23 mouse cellular contexts compared by ENCODE assay signal in the genomic region with DNA sequence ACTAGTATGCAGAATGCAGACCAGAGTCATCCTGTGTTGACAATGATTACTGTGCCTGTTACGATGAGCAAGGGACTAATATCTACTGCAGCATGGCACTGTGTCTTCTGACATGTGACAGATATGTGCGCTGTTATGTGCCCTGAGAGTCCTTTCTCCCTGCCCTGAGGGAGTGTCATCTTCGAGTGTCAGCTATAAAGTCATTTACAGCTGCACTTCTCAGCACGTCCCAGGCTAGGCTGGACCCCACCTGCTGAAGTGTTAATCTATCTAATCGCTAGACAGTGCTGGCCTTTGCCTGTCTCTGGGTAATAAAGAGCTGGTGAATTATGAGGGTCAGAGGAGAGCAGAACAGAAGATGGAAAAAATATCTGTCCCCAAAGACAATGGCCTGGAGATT.
DNase-seq lines count a peak whose midpoint lies in the region; ATAC-seq and TF ChIP-seq lines count a peak whose summit lies in the region.
"Had no signal": no experiment of that assay in that cellular context is flagged by ENCODE, and none has a peak within 500 bp of the region (broad histone marks: within the 10 kb centered on the region; RNA-seq: fewer than 3 reads in every experiment).

No protein-coding gene starts in this region.

- no peaks in the 10 kb centered on the region for H3K9me3 ChIP-seq in hindbrain, embryonic 12.5 days (replicated peaks)
- H3K9me3 ChIP-seq in hindbrain, postnatal 0 days (ENCODE audit: low read length): no peaks in the 10 kb centered on the region
- no peaks in the 10 kb centered on the region for H3K9me3 ChIP-seq in hindbrain, embryonic 15.5 days
- no peaks in the 10 kb centered on the region for H3K9me3 ChIP-seq in intestine, embryonic 16.5 days (ENCODE audit: control insufficient read depth, low read length)
- H3K9me3 ChIP-seq in neural tube, embryonic 14.5 days (ENCODE audit: control insufficient read depth, low read length): no peaks in the 10 kb centered on the region
- no peaks in the 10 kb centered on the region for H3K9me3 ChIP-seq in liver, embryonic 11.5 days (ENCODE audit: control insufficient read depth, low read length)
- H3K9me3 ChIP-seq: embryonic facial prominence, embryonic 15.5 days; forebrain, embryonic 12.5 days; limb, embryonic 13.5 days; midbrain, embryonic 13.5 days had no signal

- 63% methylated on average over 5 of the region's 5 CpGs for WGBS in hindbrain, embryonic 12.5 days
- 53% methylated on average over 5 of the region's 5 CpGs for WGBS in hindbrain, postnatal 0 days
- WGBS in hindbrain, embryonic 15.5 days: 48% methylated on average over 5 of the region's 5 CpGs
- 44% methylated on average over 5 of the region's 5 CpGs for WGBS in intestine, embryonic 16.5 days
- 19% methylated on average over 5 of the region's 5 CpGs for WGBS in neural tube, embryonic 14.5 days
- 65% methylated on average over 5 of the region's 5 CpGs for WGBS in liver, embryonic 11.5 days

- H3K4me3 ChIP-seq in hindbrain, embryonic 12.5 days: no peak overlapping the region
- no peak overlapping the region for H3K4me3 ChIP-seq in hindbrain, postnatal 0 days (ENCODE audit: low read length)
- no peak overlapping the region for H3K4me3 ChIP-seq in hindbrain, embryonic 15.5 days
- H3K4me3 ChIP-seq in intestine, embryonic 16.5 days (ENCODE audit: low read length): no peak overlapping the region
- H3K4me3 ChIP-seq in neural tube, embryonic 14.5 days (ENCODE audit: low read depth, low read length): no peak overlapping the region
- no peak overlapping the region for H3K4me3 ChIP-seq in liver, embryonic 11.5 days (ENCODE audit: low read depth, low read length)
- H3K4me3 ChIP-seq: embryonic facial prominence, embryonic 15.5 days; forebrain, embryonic 12.5 days; limb, embryonic 13.5 days; liver, embryonic 13.5 days; midbrain, embryonic 13.5 days had no signal

- H3K4me2 ChIP-seq in hindbrain, embryonic 12.5 days (replicated peaks): no peak overlapping the region
- H3K4me2 ChIP-seq in hindbrain, postnatal 0 days (ENCODE audit: low read depth, low read length): no peak overlapping the region
- no peak overlapping the region for H3K4me2 ChIP-seq in hindbrain, embryonic 15.5 days
- no peak overlapping the region for H3K4me2 ChIP-seq in intestine, embryonic 16.5 days (ENCODE audit: low read depth, low read length)
- no peak overlapping the region for H3K4me2 ChIP-seq in neural tube, embryonic 14.5 days (ENCODE audit: low read depth, low read length)
- no peak overlapping the region for H3K4me2 ChIP-seq in liver, embryonic 11.5 days
- H3K4me2 ChIP-seq: embryonic facial prominence, embryonic 15.5 days; forebrain, embryonic 12.5 days; limb, embryonic 13.5 days; liver, embryonic 13.5 days; midbrain, embryonic 13.5 days had no signal

- no peak overlapping the region for H3K9ac ChIP-seq in hindbrain, embryonic 12.5 days
- H3K9ac ChIP-seq in hindbrain, postnatal 0 days (replicated peaks; ENCODE audit: low read length): no peak overlapping the region
- no peak overlapping the region for H3K9ac ChIP-seq in hindbrain, embryonic 15.5 days
- no peak overlapping the region for H3K9ac ChIP-seq in intestine, embryonic 16.5 days (ENCODE audit: low read depth, low read length)
- H3K9ac ChIP-seq in neural tube, embryonic 14.5 days (replicated peaks; ENCODE audit: low read depth, low read length): no peak overlapping the region
- no peak overlapping the region for H3K9ac ChIP-seq in liver, embryonic 11.5 days (ENCODE audit: low read depth, low read length)
- H3K9ac ChIP-seq: embryonic facial prominence, embryonic 15.5 days; forebrain, embryonic 12.5 days; forebrain, postnatal 0 days; limb, embryonic 13.5 days; liver, embryonic 13.5 days; midbrain, embryonic 13.5 days had no signal

- DNase-seq in hindbrain, postnatal 0 days (ENCODE audit: low spot score): no peak
- DNase-seq in heart, adult 8-10 months (ENCODE audit: low spot score): no peak
- no peak for DNase-seq in liver, embryonic 11.5 days (ENCODE audit: low spot score)
- DNase-seq: adrenal gland, postnatal 36 days; B cell, adult 2 months; forebrain, postnatal 0 days; heart, postnatal 14 days; kidney, adult 18-20 months; kidney, postnatal 4 days; liver, embryonic 13.5 days; lung, adult 18-20 months; lung, postnatal 10 days; thymus, adult 2 months; thymus, postnatal 4 days had no signal

- no peak for TF ChIP-seq CTCF in hindbrain, postnatal 0 days (IDR thresholded peaks at IDR 0.05; ENCODE audit: low read depth)

- H3K27me3 ChIP-seq in hindbrain, embryonic 12.5 days: no peaks in the 10 kb centered on the region
- no peaks in the 10 kb centered on the region for H3K27me3 ChIP-seq in hindbrain, postnatal 0 days (ENCODE audit: insufficient read depth, low read length)
- no peaks in the 10 kb centered on the region for H3K27me3 ChIP-seq in hindbrain, embryonic 15.5 days
- no peaks in the 10 kb centered on the region for H3K27me3 ChIP-seq in intestine, embryonic 16.5 days (replicated peaks; ENCODE audit: control insufficient read depth, insufficient read depth, low read length)
- no peaks in the 10 kb centered on the region for H3K27me3 ChIP-seq in neural tube, embryonic 14.5 days (ENCODE audit: control insufficient read depth, insufficient read depth, low read length)
- H3K27me3 ChIP-seq in liver, embryonic 11.5 days (replicated peaks; ENCODE audit: control insufficient read depth, insufficient read depth, low read length): no peaks in the 10 kb centered on the region
- H3K27me3 ChIP-seq: embryonic facial prominence, embryonic 15.5 days; limb, embryonic 13.5 days; liver, embryonic 13.5 days; midbrain, embryonic 13.5 days had no signal

- peak; percentile 54; the same call in 1 of the 2 replicates for ATAC-seq in hindbrain, embryonic 12.5 days (ENCODE audit: low FRiP score)
- ATAC-seq in hindbrain, postnatal 0 days: no peak; the same call in 1 of the 2 replicates
- peak; percentile 72; the same call in 1 of the 2 replicates for ATAC-seq in hindbrain, embryonic 15.5 days (ENCODE audit: low FRiP score, low read depth)
- ATAC-seq in intestine, embryonic 16.5 days: peak; percentile 96
- peak; percentile 91 for ATAC-seq in neural tube, embryonic 14.5 days (ENCODE audit: low read depth)
- no peak for ATAC-seq in liver, embryonic 11.5 days (replicated peaks; ENCODE audit: low FRiP score)
- ATAC-seq: forebrain, postnatal 0 days; midbrain, embryonic 13.5 days had no signal

- peaks cover 8% of the 10 kb centered on the region for H3K4me1 ChIP-seq in hindbrain, embryonic 12.5 days
- H3K4me1 ChIP-seq in hindbrain, postnatal 0 days (ENCODE audit: insufficient read depth, low read length): no peaks in the 10 kb centered on the region
- peaks cover 11% of the 10 kb centered on the region for H3K4me1 ChIP-seq in hindbrain, embryonic 15.5 days (replicated peaks)
- H3K4me1 ChIP-seq in intestine, embryonic 16.5 days (ENCODE audit: control insufficient read depth, insufficient read depth, low read length): peaks cover under 1% of the 10 kb centered on the region; the same call in 1 of the 2 replicates
- H3K4me1 ChIP-seq in neural tube, embryonic 14.5 days (ENCODE audit: control insufficient read depth, insufficient read depth, low read length): peaks cover 6% of the 10 kb centered on the region; the same call in 1 of the 2 replicates
- no peaks in the 10 kb centered on the region for H3K4me1 ChIP-seq in liver, embryonic 11.5 days (replicated peaks; ENCODE audit: control insufficient read depth, insufficient read depth, low read length)
- H3K4me1 ChIP-seq: liver, embryonic 13.5 days had no signal

- no peak overlapping the region for H3K27ac ChIP-seq in hindbrain, embryonic 12.5 days
- H3K27ac ChIP-seq in hindbrain, postnatal 0 days: no peak overlapping the region
- H3K27ac ChIP-seq in hindbrain, embryonic 15.5 days (replicated peaks): no peak overlapping the region
- H3K27ac ChIP-seq in intestine, embryonic 16.5 days (ENCODE audit: low read length): no peak overlapping the region
- peak overlapping the region; percentile 34; the same call in 1 of the 2 replicates for H3K27ac ChIP-seq in neural tube, embryonic 14.5 days (ENCODE audit: low read depth, low read length)
- no peak overlapping the region for H3K27ac ChIP-seq in liver, embryonic 11.5 days (ENCODE audit: low read depth, low read length)
- H3K27ac ChIP-seq: embryonic facial prominence, embryonic 15.5 days; forebrain, embryonic 12.5 days; limb, embryonic 13.5 days; liver, embryonic 13.5 days; macrophage; midbrain, embryonic 13.5 days had no signal

- H3K36me3 ChIP-seq in hindbrain, embryonic 12.5 days: no peaks in the 10 kb centered on the region
- H3K36me3 ChIP-seq in hindbrain, postnatal 0 days (ENCODE audit: insufficient read depth, low read length): no peaks in the 10 kb centered on the region
- no peaks in the 10 kb centered on the region for H3K36me3 ChIP-seq in hindbrain, embryonic 15.5 days
- no peaks in the 10 kb centered on the region for H3K36me3 ChIP-seq in intestine, embryonic 16.5 days (ENCODE audit: control insufficient read depth, insufficient read depth, low read length)
- no peaks in the 10 kb centered on the region for H3K36me3 ChIP-seq in neural tube, embryonic 14.5 days (ENCODE audit: control insufficient read depth, insufficient read depth, low read length)
- no peaks in the 10 kb centered on the region for H3K36me3 ChIP-seq in liver, embryonic 11.5 days (ENCODE audit: control insufficient read depth, insufficient read depth, low read length)
- H3K36me3 ChIP-seq: embryonic facial prominence, embryonic 15.5 days; forebrain, embryonic 12.5 days; limb, embryonic 13.5 days; liver, embryonic 13.5 days; midbrain, embryonic 13.5 days had no signal

Comparison
In these comparisons a context has a peak if more than half of its experiments do, and no peak if none do; other contexts are left out.
1. ATAC-seq: peak in hindbrain, embryonic 12.5 days (single experiment), hindbrain, embryonic 15.5 days (single experiment), intestine, embryonic 16.5 days (single experiment) and neural tube, embryonic 14.5 days (single experiment); none in hindbrain, postnatal 0 days (single experiment) and liver, embryonic 11.5 days (single experiment).